Mouse (Mus musculus) E14TG2a.4 (cell line): ENCODE data around the gene Sele.

Experiments
- CTCF ChIP-seq: conservative IDR thresholded peaks from 2 replicates; pipeline ENCODE4 v1.5.1; 2014; ENCODE audit warnings: low read length
- NANOG ChIP-seq: IDR thresholded peaks from 2 replicates; pipeline ENCODE4 v1.6.1; 2014; ENCODE audit warnings: borderline replicate concordance, low read length, mixed read lengths

- no peak for TF ChIP-seq CTCF
- TF ChIP-seq NANOG = no peak
Observed at GRCm38 (mm10) chr1:164073091-164073490, 25.1 kb downstream of the Sele start.
